Mouse (Mus musculus): Measurements from ENCODE around the gene Tmem135. TPM values are rescaled to one million over a fixed set of nuclear protein-coding genes. Genes with fewer than 3 reads are reported as not detected.

Gene Tmem135
- total and polyA plus RNA-seq, 3 experiments, result 18.0 to 31.0 (median 30.0) TPM

- TF ChIP-seq JUN (IDR thresholded peaks at IDR 0.05; ENCODE audit: insufficient read depth, low read depth, low read length) (peak; percentile 20; the same call in 1 of the 2 replicates), ZMIZ1 (IDR thresholded peaks at IDR 0.05; ENCODE audit: low read depth, low read length) (no peak), GABPA (IDR thresholded peaks at IDR 0.05; ENCODE audit: insufficient replicate concordance, low read depth, low read length) (no peak), ETS1 (conservative IDR thresholded peaks at IDR 0.05; ENCODE audit: low read depth, low read length) (0 out of 2 replicates have a peak, but pooled peaks have one; percentile 36), CHD1 (IDR thresholded peaks at IDR 0.05; ENCODE audit: low read depth, low read length) (no peak), USF2 (conservative IDR thresholded peaks at IDR 0.05; ENCODE audit: low read depth, low read length) (no peak), E2F4 (IDR thresholded peaks at IDR 0.05; ENCODE audit: insufficient replicate concordance, low read depth, low read length) (no peak), MAX (IDR thresholded peaks at IDR 0.05; ENCODE audit: low read length) (no peak), ZNF384 (IDR thresholded peaks at IDR 0.05; ENCODE audit: low read depth, low read length) (peak; percentile 87), ZC3H11A (IDR thresholded peaks at IDR 0.05; ENCODE audit: low read depth, low read length) (no peak)
Measured at GRCm38 (mm10) chr7:89216628-89217027, 187.4 kb downstream of the Tmem135 start (continued).

- Histone ChIP-seq H3K79me2 (replicated peaks; ENCODE audit: control insufficient read depth, extremely low read depth, insufficient read depth, poor library complexity, severe bottlenecking) (no peaks in the 10 kb centered on the region), H3K27ac (ENCODE audit: insufficient read depth, low read depth) (peak overlapping the region; percentile 71), H3K9ac (ENCODE audit: insufficient read depth, low read depth) (peak overlapping the region; percentile 34; the same call in 1 of the 2 replicates), H3K36me3 (replicated peaks in 1 of 2; ENCODE audit: control insufficient read depth in 1 of 2, insufficient read depth in 1 of 2, low read length in 1 of 2) (peaks cover 0 to 2% of the 10 kb centered on the region in 2 experiments), H3K9me3 (replicated peaks; ENCODE audit: low read length) (no peaks in the 10 kb centered on the region), H3K27me3 (replicated peaks) (no peaks in the 10 kb centered on the region), H3K4me2 (ENCODE audit: insufficient read depth, low read depth, poor library complexity, severe bottlenecking) (peak overlapping the region; percentile 96), H3K4me1 (ENCODE audit: control insufficient read depth in 1 of 2, insufficient read depth in 2 of 2) (peaks cover 3 to 50% of the 10 kb centered on the region in 2 experiments; a peak in 3 of 4 replicates), H3K4me3 (replicated peaks in 1 of 3; ENCODE audit: low read depth in 2 of 3, low read length in 2 of 3, poor library complexity in 1 of 3) (peak overlapping the region in 1 of 3 experiments; percentile 14)
- dilution Hi-C loops (cut with MboI; ENCODE audit: extremely low pct_ligation_motif_present, extremely low pct_unique_long_range_greater_than_20kb, low sequenced_read_pairs) (no loop called here), in situ Hi-C loops (cut with MboI; ENCODE audit: low pct_ligation_motif_present, low pct_unique_long_range_greater_than_20kb, low sequenced_read_pairs) (no loop called here)
- TF ChIP-seq HCFC1 (IDR thresholded peaks at IDR 0.05; ENCODE audit: low read depth, low read length) (no peak), JUND (conservative IDR thresholded peaks at IDR 0.05; ENCODE audit: low read depth, low read length) (no peak), GABPA (IDR thresholded peaks at IDR 0.05; ENCODE audit: insufficient replicate concordance, low read depth, low read length) (no peak), TCF12 (IDR thresholded peaks at IDR 0.05; ENCODE audit: low read depth, low read length) (no peak), CHD1 (IDR thresholded peaks at IDR 0.05; ENCODE audit: low read depth, low read length) (no peak), MAX (IDR thresholded peaks at IDR 0.05; ENCODE audit: low read length) (no peak), MAFK (IDR thresholded peaks at IDR 0.05; ENCODE audit: insufficient replicate concordance, low read length) (0 out of 2 replicates have a peak, but pooled peaks have one; percentile 64), KAT2A (IDR thresholded peaks at IDR 0.05; ENCODE audit: insufficient replicate concordance, low read length) (no peak), MYC (IDR thresholded peaks at IDR 0.05; ENCODE audit: low read depth, low read length) (0 out of 2 replicates have a peak, but pooled peaks have one; percentile 44), ETS1 (conservative IDR thresholded peaks at IDR 0.05; ENCODE audit: low read depth, low read length) (0 out of 2 replicates have a peak, but pooled peaks have one; percentile 21), ZC3H11A (IDR thresholded peaks at IDR 0.05; ENCODE audit: low read depth, low read length) (no peak), POLR2A (IDR thresholded peaks at IDR 0.05; ENCODE audit: low read depth, low read length) (no peak; the same call in 1 of the 2 replicates), MEF2A (IDR thresholded peaks at IDR 0.05; ENCODE audit: borderline replicate concordance, low read depth, low read length) (peak; percentile 88), RCOR1 (conservative IDR thresholded peaks at IDR 0.05; ENCODE audit: low read depth, low read length) (0 out of 2 replicates have a peak, but pooled peaks have one; percentile 16), MAZ (IDR thresholded peaks at IDR 0.05; ENCODE audit: low read depth, low read length) (no peak), TBP (conservative IDR thresholded peaks at IDR 0.05; ENCODE audit: low read depth, low read length) (0 out of 2 replicates have a peak, but pooled peaks have one; percentile 18)
- DNase-seq (ENCODE audit: extremely low read depth), result peak; percentile 46
Measured at GRCm38 (mm10) chr7:89216118-89216517, 187.9 kb downstream of the Tmem135 start.

Data from CH12.LX (cell line).